Mouse (Mus musculus) forebrain, embryonic 10.5 days (tissue): Measurements from ENCODE around the gene Gpr183. TPM values are rescaled to one million over a fixed set of nuclear protein-coding genes. Genes with fewer than 3 reads are reported as not detected.
A peak's percentile ranks its signal among the peaks of the same experiment; 100 is the strongest.

Source experiments
- DNase-seq: peaks from one replicate; pipeline ENCODE4 v3.0.0-alpha.2; 2017; ENCODE audit warnings: low spot score; ENCODE audit errors: extremely low spot score
- H3K27ac ChIP-seq: fragments of 300-500 bp; sonication (generic); 2 replicates; pipeline ENCODE4 v1.5.1; 2016; ENCODE audit warnings: mild to moderate bottlenecking
- H3K27me3 ChIP-seq: fragments of 300-500 bp; sonication (generic); 2 replicates; pipeline ENCODE4 v1.6.1; 2016; ENCODE audit warnings: mild to moderate bottlenecking; ENCODE audit not compliant: poor library complexity, severe bottlenecking
- H3K36me3 ChIP-seq: fragments of 300-500 bp; sonication (generic); replicated peaks from 2 replicates; pipeline ENCODE4 v1.6.1; 2016; ENCODE audit warnings: mild to moderate bottlenecking, moderate library complexity
- H3K4me1 ChIP-seq: fragments of 300-500 bp; sonication (generic); 2 replicates; pipeline ENCODE4 v1.6.1; 2016
- H3K4me3 ChIP-seq: fragments of 300-500 bp; sonication (generic); 2 replicates; pipeline ENCODE4 v1.5.1; 2016; ENCODE audit warnings: mild to moderate bottlenecking, moderate library complexity
- H3K9me3 ChIP-seq: fragments of 300-500 bp; sonication (generic); 2 replicates; pipeline ENCODE4 v1.6.1; 2016; ENCODE audit warnings: mild to moderate bottlenecking, moderate library complexity
- WGBS: fragments of 180-500 bp; shearing (Covaris S2); methylation state at CpG from one replicate; pipeline ENCODE4 v1.1.7; 2016; 5-methylcytosine and 5-hydroxymethylcytosine counted together
- polyA plus RNA-seq: library from polyadenylated mRNA; unstranded; fragments of >200 nt; fragmentation: Nextera tagmentation; extraction: Ambion mirVana; gene quantifications from 2 replicates; pipeline ENCODE4 v1.2.1, GENCODE M21; 2016

The Gpr183 gene
- polyA plus RNA-seq: 1.9 and 2.5 TPM in 2 replicates

DNA sequence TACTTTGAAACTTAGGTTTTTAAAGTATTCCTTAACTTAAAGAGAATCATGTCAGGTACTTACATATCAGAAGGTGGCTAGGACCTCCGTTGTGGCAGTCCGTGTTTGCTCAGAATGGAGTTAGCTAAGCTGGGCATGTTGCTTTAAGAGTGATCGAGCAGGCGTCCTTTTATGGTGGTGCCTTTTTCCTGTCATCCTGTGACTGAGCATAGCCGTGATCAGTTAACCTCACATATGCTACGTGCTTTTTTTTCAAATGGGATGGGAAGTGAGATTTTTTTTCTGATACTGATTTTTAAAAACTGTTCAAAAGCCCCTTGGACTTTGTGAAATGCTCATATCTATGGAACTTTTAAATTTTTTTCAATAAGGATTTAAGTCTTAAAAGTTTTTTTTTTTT, at the start of gene Gpr183:
Gene Gpr183, minus strand, starts transcription at position 206 of the 400 bp plus-strand sequence.
- 81% methylated on average over 6 of the region's 6 CpGs for WGBS
- H3K36me3 ChIP-seq: no peaks in the 10 kb centered on the region
- no peak for DNase-seq
- no peaks in the 10 kb centered on the region for H3K9me3 ChIP-seq
- H3K4me3 ChIP-seq: peak within 1 kb of the TSS; percentile 5; the same call in 1 of the 2 replicates
- no peak within 1 kb of the TSS; the same call in 1 of the 2 replicates for H3K27ac ChIP-seq
- H3K27me3 ChIP-seq: no peaks in the 10 kb centered on the region
- 0 out of 2 replicates have a peak, but pooled peaks cover under 1% of the 10 kb centered on the region for H3K4me1 ChIP-seq

DNA sequence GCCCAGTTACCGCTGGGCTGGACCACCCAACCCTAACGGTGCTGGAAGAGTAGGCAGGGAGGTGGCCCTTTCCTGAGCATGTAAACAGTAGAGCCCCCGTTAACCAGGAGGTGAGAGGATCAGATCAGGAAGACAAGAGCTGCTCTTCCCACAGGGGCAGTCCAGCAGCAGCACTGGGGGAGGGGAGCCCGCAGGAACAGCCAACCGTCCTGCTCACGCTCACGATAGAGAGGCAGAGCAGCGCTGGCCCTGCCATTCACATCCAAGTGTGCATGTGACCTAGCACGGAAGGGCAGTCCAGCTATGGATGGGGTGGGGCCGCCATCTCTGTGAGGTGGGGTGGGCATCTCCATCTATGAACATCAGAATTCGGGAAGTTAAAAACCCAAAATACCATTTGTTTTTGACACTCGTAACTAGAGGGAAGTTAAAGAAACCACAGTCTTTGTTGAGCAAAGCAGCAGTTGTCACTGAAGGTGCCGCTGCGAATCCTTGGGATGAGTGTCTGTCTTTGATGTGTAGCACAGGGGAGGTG, 48.5 kb upstream of the Gpr183 start:
- no peaks in the 10 kb centered on the region for H3K4me1 ChIP-seq
- no peaks in the 10 kb centered on the region for H3K9me3 ChIP-seq
- peaks cover 52% of the 10 kb centered on the region for H3K36me3 ChIP-seq
- 89% methylated on average over 14 of the region's 14 CpGs for WGBS
- DNase-seq: no peak
- no peak overlapping the region for H3K27ac ChIP-seq
- no peaks in the 10 kb centered on the region for H3K27me3 ChIP-seq
- H3K4me3 ChIP-seq: no peak overlapping the region

DNA sequence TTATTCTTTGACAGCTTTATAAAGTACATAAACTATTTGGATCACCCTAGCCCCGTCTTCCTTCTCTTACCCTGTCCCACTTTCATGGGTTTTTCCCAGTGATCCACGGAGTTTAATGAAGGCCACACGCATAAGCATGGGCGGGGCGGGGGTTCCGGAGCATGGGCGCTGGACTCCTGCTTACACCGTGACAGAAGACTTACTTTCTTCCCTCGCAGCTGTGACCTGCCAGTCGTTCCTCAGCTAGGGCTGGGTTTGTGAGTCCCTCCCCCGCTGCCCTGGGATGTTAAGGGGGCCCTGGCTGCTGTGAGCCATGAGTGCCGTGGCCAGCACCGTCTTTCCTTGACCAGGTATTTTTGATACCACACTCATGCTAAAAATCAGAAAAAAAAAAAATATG, 47.8 kb upstream of the Gpr183 start:
- no peaks in the 10 kb centered on the region for H3K9me3 ChIP-seq
- no peaks in the 10 kb centered on the region for H3K27me3 ChIP-seq
- peaks cover 54% of the 10 kb centered on the region for H3K36me3 ChIP-seq
- no peak for DNase-seq
- H3K4me3 ChIP-seq: no peak overlapping the region
- no peaks in the 10 kb centered on the region for H3K4me1 ChIP-seq
- WGBS: 88% methylated on average over 13 of the region's 13 CpGs
- no peak overlapping the region for H3K27ac ChIP-seq

DNA sequence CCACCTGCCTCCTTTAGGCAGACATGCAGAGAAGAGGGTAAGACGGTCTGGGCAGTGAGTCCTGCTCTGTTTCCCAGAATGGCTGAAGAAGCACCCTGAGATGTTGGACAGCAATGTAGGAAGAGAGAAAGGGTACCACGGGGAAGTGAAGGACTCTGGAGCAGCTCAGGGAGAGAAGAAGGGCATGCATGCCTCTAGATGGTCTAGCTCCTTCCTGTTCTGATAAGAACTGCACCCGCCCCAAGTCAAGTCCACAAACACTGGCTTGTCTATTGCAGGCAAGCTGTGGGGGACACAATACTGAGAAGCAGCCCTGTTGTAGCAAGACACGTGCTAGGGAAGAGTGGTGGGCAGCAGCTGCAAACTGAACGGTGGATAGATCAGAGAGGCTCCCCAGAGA, 47.2 kb upstream of the Gpr183 start:
- Histone ChIP-seq H3K36me3 (peaks cover 54% of the 10 kb centered on the region), H3K27me3 (no peaks in the 10 kb centered on the region), H3K4me3 (no peak overlapping the region), H3K4me1 (no peaks in the 10 kb centered on the region), H3K9me3 (no peaks in the 10 kb centered on the region), H3K27ac (no peak overlapping the region)
- 88% methylated on average over 5 of the region's 5 CpGs for WGBS
- DNase-seq: no peak

DNA sequence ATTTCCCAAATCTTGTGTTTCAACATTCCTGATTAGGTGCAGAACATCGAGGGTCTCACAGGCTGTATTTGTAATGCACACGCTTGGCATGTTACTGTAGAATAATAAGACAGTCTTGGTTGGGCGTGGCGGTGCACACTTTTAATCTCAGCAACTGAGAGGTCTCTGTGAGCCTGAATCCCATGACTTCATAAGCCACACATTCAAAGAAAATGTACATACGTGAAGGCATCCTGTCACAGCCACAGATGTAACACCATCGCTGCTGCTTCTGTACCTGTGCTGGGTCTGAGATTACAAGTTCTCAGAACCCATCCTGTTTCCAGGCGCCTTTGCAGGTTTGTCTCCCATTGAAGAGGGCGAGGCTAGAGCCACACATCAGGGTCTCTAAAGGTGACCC, 46.8 kb upstream of the Gpr183 start:
- Histone ChIP-seq H3K36me3 (peaks cover 54% of the 10 kb centered on the region), H3K9me3 (no peaks in the 10 kb centered on the region), H3K27ac (no peak overlapping the region), H3K4me3 (no peak overlapping the region), H3K27me3 (no peaks in the 10 kb centered on the region), H3K4me1 (no peaks in the 10 kb centered on the region)
- no peak for DNase-seq
- WGBS: 90% methylated on average over 8 of the region's 8 CpGs

DNA sequence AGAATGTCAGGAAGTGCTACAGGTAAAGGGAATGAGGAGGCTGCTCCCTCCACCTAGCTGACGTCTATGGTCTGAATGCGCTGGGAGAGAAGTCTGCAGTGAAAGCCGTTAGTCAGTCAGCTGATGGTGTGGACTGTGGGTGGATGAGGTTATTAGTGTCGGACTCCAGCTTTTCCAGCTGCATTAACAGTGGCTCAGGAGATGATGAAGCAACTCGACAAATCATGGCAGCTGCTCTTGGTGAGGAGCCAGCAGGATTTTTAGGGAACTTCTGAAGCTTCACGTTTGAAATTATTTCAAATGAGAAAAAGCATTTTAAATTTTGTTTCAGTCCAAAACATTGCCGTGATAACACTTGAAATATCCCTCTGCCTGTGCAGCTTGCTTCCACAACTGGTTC, 45.3 kb upstream of the Gpr183 start:
- WGBS: 93% methylated on average over 7 of the region's 7 CpGs
- no peak overlapping the region for H3K27ac ChIP-seq
- H3K4me3 ChIP-seq: no peak overlapping the region
- H3K36me3 ChIP-seq: peaks cover 50% of the 10 kb centered on the region
- no peaks in the 10 kb centered on the region for H3K9me3 ChIP-seq
- no peaks in the 10 kb centered on the region for H3K27me3 ChIP-seq
- H3K4me1 ChIP-seq: no peaks in the 10 kb centered on the region
- no peak for DNase-seq

DNA sequence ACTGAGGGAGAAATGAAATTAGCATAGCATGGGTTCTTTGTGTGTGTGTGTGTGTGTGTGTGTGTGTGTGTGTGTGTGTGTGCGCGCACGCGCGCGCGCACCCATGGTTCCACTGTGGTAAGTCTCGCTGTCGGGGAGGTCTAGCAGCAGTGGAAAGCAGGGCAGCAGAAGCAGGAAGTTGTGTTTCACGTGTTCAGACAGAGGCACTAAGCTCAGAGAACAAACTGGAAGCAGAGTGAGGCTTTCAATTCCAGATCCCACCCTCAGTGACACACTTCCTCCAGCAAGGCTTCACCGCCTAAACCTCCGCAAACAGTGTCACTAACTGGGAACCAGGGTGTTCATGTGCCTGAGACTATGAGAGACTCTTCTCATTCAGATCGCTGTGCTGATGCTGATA, 44.5 kb upstream of the Gpr183 start:
- Histone ChIP-seq H3K9me3 (no peaks in the 10 kb centered on the region), H3K4me1 (no peaks in the 10 kb centered on the region), H3K27ac (no peak overlapping the region), H3K4me3 (no peak overlapping the region), H3K36me3 (peaks cover 46% of the 10 kb centered on the region), H3K27me3 (no peaks in the 10 kb centered on the region)
- DNase-seq: no peak
- 93% methylated on average over 13 of the region's 13 CpGs for WGBS

DNA sequence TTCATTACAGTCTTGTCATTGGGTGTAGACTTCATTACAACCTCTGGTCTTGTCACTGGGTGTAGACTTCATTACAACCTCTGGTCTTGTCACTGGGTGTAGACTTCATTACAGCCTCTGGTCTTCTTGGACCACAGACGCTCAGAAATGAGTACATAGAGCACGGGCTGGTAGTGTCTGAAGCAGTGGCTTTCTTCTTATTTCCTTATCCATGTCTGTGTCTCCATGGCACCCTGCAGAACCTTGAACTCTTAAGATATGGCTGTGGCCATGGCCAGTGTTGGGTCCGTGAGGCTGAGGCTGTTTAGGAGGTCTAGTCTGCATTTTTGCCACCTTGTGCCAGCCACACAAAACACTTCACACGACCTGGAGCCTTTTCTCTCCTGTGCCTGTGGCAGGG, 43.3 kb upstream of the Gpr183 start:
- Histone ChIP-seq H3K27ac (no peak overlapping the region), H3K4me1 (no peaks in the 10 kb centered on the region), H3K9me3 (no peaks in the 10 kb centered on the region), H3K27me3 (no peaks in the 10 kb centered on the region), H3K4me3 (no peak overlapping the region), H3K36me3 (peaks cover 37% of the 10 kb centered on the region)
- no peak for DNase-seq
- WGBS: 92% methylated on average over 4 of the region's 4 CpGs

DNA sequence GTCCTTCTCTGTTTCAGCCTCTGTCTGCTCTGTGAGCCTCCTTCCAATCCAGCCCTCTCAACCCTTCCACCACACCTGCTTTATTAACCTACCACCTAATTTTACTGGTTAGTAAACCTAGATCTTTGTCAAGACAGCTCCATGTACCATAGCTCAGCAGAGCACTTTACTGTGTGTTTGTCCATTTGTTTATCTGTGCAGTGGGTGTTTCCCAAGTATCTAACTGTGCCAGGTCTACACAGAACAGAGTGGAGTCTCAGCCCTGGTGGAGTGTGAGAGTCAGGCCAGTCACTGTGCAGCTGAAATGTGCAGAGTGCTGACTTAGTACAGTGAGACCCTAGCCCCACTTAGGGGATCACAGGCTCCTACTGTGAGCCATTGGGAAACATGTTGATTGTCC, 38.8 kb upstream of the Gpr183 start:
- H3K4me3 ChIP-seq: no peak overlapping the region
- no peaks in the 10 kb centered on the region for H3K27me3 ChIP-seq
- no peak for DNase-seq
- no peak overlapping the region for H3K27ac ChIP-seq
- no peaks in the 10 kb centered on the region for H3K4me1 ChIP-seq
- peaks cover 19% of the 10 kb centered on the region for H3K36me3 ChIP-seq
- H3K9me3 ChIP-seq: no peaks in the 10 kb centered on the region

DNA sequence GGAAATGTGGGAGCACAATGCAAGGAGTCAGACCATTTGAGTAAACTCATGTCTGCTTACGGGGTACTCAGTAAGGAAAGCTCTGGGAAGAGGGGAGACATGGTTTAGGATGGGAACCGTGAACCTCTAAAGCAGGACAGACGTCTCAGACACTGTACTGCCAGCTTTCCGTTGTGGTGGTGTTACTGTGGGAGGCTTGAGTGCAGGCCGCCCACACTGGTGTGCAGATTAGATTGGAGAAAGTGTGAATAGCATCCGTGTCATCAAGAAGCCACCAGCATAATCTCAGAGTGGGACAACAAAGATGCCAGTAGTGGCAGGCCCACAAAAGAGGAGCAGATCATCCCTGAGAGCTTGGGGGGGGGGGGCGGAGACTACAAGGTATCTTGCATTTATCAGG, 37.2 kb upstream of the Gpr183 start:
- no peak for DNase-seq
- H3K27ac ChIP-seq: no peak overlapping the region
- H3K9me3 ChIP-seq: no peaks in the 10 kb centered on the region
- peaks cover 22% of the 10 kb centered on the region for H3K36me3 ChIP-seq
- H3K27me3 ChIP-seq: no peaks in the 10 kb centered on the region
- no peak overlapping the region for H3K4me3 ChIP-seq
- 98% methylated on average over 7 of the region's 7 CpGs for WGBS
- H3K4me1 ChIP-seq: no peaks in the 10 kb centered on the region

DNA sequence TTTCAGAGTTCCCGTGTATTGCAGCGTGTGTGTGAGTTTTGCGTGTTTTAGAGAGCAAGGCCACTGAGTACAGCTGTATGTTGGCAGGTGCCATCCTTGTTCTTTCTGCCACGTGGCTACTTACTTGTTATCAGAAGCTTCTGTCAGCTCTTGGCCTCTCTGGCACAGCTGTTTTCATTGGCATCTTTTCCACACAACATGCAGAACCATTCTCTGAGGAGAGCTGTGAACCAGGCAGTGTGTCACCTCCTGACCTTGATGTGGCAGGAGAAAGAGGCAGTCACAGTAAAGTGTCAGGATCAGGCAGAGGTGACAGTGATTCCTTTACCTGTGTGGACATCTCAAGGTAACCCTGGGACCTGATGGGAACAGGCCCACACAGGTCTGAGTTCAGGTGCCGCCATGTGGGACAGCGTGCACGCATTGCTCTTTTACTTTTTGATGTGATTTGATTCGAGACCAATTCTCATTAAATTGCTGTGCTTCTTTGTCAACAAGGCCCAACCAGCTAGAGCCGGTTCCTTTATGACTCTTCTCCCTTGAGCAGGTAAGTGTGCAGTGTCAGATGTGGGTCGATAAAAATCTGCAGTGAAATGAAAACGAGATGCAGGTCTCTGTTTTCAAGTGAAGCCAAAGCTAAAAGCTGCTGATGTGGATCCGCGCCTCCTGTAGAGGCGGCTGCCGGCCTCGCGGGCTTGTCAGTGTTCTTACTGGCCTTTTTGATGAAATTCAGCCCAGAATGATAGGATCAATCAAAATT, 35.5 kb upstream of the Gpr183 start:
- no peaks in the 10 kb centered on the region for H3K9me3 ChIP-seq
- peaks cover 38% of the 10 kb centered on the region for H3K36me3 ChIP-seq
- 94% methylated on average over 17 of the region's 17 CpGs for WGBS
- H3K4me3 ChIP-seq: no peak overlapping the region
- H3K4me1 ChIP-seq: no peaks in the 10 kb centered on the region
- H3K27ac ChIP-seq: no peak overlapping the region
- DNase-seq: no peak
- no peaks in the 10 kb centered on the region for H3K27me3 ChIP-seq

DNA sequence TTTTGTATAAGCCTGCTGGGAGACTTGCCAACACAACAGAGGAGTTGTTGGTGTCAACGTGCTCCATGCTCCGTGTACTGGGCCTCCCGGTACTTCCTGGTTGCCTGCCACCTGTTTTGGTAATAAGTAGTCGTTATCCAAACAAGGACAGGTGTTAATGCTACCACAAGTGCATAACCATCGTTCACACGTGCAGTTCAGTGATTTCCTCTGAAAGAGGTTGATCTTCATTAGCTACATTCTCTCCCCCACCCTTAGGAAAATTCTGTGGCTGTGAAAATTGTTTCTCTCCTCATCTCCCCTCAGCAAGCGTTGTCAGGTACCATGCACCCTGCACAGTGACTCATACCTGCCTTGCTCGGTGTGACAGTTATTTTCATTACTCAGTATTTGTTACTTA, 34.5 kb upstream of the Gpr183 start:
- Histone ChIP-seq H3K27ac (no peak overlapping the region), H3K27me3 (no peaks in the 10 kb centered on the region), H3K36me3 (peaks cover 48% of the 10 kb centered on the region), H3K4me3 (no peak overlapping the region), H3K9me3 (no peaks in the 10 kb centered on the region), H3K4me1 (no peaks in the 10 kb centered on the region)
- DNase-seq: no peak
- whole genome bisulfite sequencing: 95% methylated on average over 8 of the region's 8 CpGs

DNA sequence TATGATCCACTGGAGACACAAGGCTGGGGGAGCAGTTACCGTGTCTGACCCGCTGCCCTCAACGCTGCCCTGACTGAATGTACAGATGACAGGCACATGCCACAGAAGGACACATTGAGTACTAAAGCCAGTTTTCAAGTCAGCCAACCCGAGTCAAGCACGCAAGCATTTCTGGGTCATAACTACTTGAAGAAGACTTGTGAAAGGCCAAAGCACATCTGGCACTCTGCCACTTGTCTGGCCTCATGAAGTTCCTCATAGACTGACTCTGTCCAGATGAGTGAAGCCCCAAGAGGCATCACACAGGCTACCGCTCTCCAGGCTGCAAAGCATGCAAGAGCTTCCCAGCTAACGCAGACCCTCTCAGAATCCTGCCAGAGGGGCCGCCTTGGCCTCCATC, 31.8 kb upstream of the Gpr183 start:
- no peak for DNase-seq
- H3K27me3 ChIP-seq: no peaks in the 10 kb centered on the region
- 91% methylated on average over 8 of the region's 8 CpGs for WGBS
- H3K36me3 ChIP-seq: peaks cover 54% of the 10 kb centered on the region
- no peaks in the 10 kb centered on the region for H3K9me3 ChIP-seq
- no peaks in the 10 kb centered on the region for H3K4me1 ChIP-seq
- H3K4me3 ChIP-seq: no peak overlapping the region
- no peak overlapping the region for H3K27ac ChIP-seq

DNA sequence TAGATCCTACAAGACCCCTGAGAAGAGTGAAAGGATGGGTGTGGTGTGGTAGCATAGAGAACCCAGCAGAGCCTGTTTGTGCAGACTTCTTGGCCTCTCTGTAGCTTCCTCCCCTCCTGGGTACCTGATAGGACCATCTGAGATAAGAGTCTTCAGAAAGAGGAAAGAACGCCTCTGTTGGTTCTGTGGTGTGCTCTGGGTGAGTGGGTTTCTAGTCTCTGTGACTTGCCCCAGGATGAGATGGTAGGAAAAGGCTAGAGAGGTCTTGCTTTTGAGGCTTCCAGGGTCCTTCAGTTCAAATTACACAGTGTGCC, 30.5 kb upstream of the Gpr183 start:
- Histone ChIP-seq H3K27me3 (no peaks in the 10 kb centered on the region), H3K27ac (no peak overlapping the region), H3K9me3 (no peaks in the 10 kb centered on the region), H3K4me1 (no peaks in the 10 kb centered on the region), H3K36me3 (peaks cover 50% of the 10 kb centered on the region), H3K4me3 (no peak overlapping the region)
- 84% methylated on average over 1 of the region's 1 CpGs for WGBS
- DNase-seq: no peak
